Mouse (Mus musculus): Measurements from ENCODE around the gene Nfat5. TPM values are rescaled to one million over a fixed set of nuclear protein-coding genes. Genes with fewer than 3 reads are reported as not detected.

Nfat5 gene
- polyA plus RNA-seq, 1 experiment: 65.0 TPM

DNA sequence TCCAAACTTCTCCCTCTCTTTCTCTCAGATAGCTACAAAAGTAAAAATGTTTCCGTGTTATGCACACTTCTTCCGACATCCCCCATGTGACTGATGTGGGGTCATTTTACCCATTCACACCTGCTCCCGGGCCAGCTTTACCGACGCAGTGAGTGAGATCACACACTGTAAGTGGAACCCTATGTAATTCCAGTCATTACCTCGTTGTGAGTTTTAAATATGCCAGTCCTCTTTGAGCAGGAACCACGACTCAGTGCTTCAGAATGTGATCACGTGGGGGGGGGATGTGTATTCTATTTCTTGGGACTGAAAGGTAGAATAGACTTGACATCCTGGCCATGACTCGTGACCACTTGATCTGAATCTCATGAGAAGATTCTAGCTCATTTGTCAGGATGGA is 24.8 kb upstream of the Nfat5 start:
- no peak overlapping the region for H3K4me3 ChIP-seq (ENCODE audit: low read depth, low read length)
- no peaks in the 10 kb centered on the region for H3K36me3 ChIP-seq (ENCODE audit: control insufficient read depth, insufficient read depth, low read length, poor library complexity, severe bottlenecking)

DNA sequence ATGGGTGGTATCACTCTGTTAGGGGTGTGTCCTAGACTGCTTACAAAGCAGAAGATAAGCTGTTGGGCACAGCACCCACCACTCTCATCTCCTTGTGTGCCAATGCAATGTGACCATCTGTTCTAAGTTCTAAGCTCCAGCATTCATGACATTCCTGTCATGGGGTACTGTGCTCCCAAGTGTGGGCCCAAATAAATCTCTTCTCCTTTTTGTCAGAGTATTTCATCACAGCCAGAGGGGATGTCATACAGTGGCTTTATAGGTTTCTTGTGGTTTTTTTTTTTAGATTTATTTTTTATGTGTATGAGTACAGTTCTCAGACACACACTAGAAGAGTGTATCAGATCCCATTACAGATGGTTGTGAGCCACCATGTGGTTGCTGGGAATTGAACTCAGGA is 24.1 kb upstream of the Nfat5 start:
- Histone ChIP-seq H3K9ac (ENCODE audit: low read depth, poor library complexity, severe bottlenecking) (no peak overlapping the region), H3K27ac (ENCODE audit: insufficient read depth, low read length) (no peak overlapping the region), H3K4me1 (ENCODE audit: control insufficient read depth, insufficient read depth, low read length) (no peaks in the 10 kb centered on the region), H3K36me3 (ENCODE audit: control insufficient read depth, insufficient read depth, low read length, poor library complexity, severe bottlenecking) (no peaks in the 10 kb centered on the region), H3K4me3 (ENCODE audit: low read depth, low read length) (no peak overlapping the region), H3K27me3 (ENCODE audit: control insufficient read depth, insufficient read depth, low read length, poor library complexity, severe bottlenecking) (no peaks in the 10 kb centered on the region), H3K9me3 (replicated peaks; ENCODE audit: control insufficient read depth, insufficient read depth, low read length, poor library complexity, severe bottlenecking) (no peaks in the 10 kb centered on the region)
- TF ChIP-seq POLR2A (IDR thresholded peaks at IDR 0.05; ENCODE audit: insufficient read depth, low read length) (no peak), CTCF (IDR thresholded peaks at IDR 0.05; ENCODE audit: low read depth, low read length) (no peak), EP300 (IDR thresholded peaks at IDR 0.05; ENCODE audit: insufficient read depth, low read depth, low read length) (no peak)

More for the DNA sequence above, 24.8 kb upstream of the Nfat5 start:
- Histone ChIP-seq H3K9me3 (replicated peaks; ENCODE audit: control insufficient read depth, insufficient read depth, low read length, poor library complexity, severe bottlenecking) (no peaks in the 10 kb centered on the region), H3K27ac (ENCODE audit: insufficient read depth, low read length) (no peak overlapping the region), H3K27me3 (ENCODE audit: control insufficient read depth, insufficient read depth, low read length, poor library complexity, severe bottlenecking) (no peaks in the 10 kb centered on the region), H3K4me1 (ENCODE audit: control insufficient read depth, insufficient read depth, low read length) (no peaks in the 10 kb centered on the region), H3K9ac (ENCODE audit: low read depth, poor library complexity, severe bottlenecking) (no peak overlapping the region)
- TF ChIP-seq POLR2A (IDR thresholded peaks at IDR 0.05; ENCODE audit: insufficient read depth, low read length) (no peak), EP300 (IDR thresholded peaks at IDR 0.05; ENCODE audit: insufficient read depth, low read depth, low read length) (no peak), CTCF (IDR thresholded peaks at IDR 0.05; ENCODE audit: low read depth, low read length) (no peak)

DNA sequence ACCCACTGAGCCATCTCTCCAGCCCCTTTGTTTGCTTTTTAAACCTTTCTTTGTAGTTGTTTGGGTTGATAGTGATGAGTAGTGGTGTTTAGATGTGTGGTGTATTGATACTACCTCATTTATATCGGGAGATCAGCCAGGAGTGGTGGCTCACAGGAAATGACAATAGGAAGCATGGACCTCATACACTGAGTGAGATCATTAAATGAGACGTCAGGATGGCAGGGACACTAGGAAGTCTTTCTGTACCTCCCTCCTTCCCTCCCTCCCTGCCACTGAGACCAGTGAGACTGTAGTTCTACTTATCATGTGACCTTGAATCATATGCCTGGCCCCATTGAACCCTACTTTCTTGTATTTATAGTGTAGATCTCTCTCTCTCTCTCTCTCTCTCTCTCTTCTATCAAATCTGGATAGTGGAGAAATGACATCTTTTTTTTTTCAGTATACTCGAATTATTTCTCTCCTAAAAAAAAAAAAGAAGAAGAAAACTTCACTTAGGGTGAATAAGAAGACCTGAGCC is 23.6 kb upstream of the Nfat5 start:
- no peaks in the 10 kb centered on the region for H3K4me1 ChIP-seq (ENCODE audit: control insufficient read depth, insufficient read depth, low read length)
- no peaks in the 10 kb centered on the region for H3K36me3 ChIP-seq (ENCODE audit: control insufficient read depth, insufficient read depth, low read length, poor library complexity, severe bottlenecking)
- TF ChIP-seq CTCF (IDR thresholded peaks at IDR 0.05; ENCODE audit: low read depth, low read length) (no peak), EP300 (IDR thresholded peaks at IDR 0.05; ENCODE audit: insufficient read depth, low read depth, low read length) (no peak), POLR2A (IDR thresholded peaks at IDR 0.05; ENCODE audit: insufficient read depth, low read length) (no peak)
- no peaks in the 10 kb centered on the region for H3K27me3 ChIP-seq (ENCODE audit: control insufficient read depth, insufficient read depth, low read length, poor library complexity, severe bottlenecking)
- no peak overlapping the region for H3K9ac ChIP-seq (ENCODE audit: low read depth, poor library complexity, severe bottlenecking)
- no peak overlapping the region for H3K4me3 ChIP-seq (ENCODE audit: low read depth, low read length)
- H3K9me3 ChIP-seq (replicated peaks; ENCODE audit: control insufficient read depth, insufficient read depth, low read length, poor library complexity, severe bottlenecking): no peaks in the 10 kb centered on the region
- no peak overlapping the region for H3K27ac ChIP-seq (ENCODE audit: insufficient read depth, low read length)

DNA sequence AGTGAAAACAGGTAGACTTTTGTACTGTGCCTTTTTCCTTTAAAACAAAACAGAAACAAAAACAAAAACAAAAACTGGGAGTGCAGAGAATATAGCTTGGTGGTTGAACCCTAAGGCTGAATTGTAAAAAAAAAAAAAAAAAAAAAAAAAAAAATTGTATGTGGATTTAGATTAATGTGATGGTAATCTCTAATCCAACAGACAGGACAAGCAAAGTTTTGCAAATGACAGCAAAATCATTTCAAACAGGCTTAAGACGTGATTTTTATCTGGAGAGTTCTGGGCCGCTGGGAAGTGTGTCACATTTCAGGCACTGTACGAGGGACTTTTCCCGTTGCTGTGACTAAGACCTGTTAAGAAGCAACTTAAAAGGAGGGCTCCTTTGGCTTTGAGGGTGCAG is 23.0 kb upstream of the Nfat5 start:
- Histone ChIP-seq H3K9me3 (replicated peaks; ENCODE audit: control insufficient read depth, insufficient read depth, low read length, poor library complexity, severe bottlenecking) (no peaks in the 10 kb centered on the region), H3K4me1 (ENCODE audit: control insufficient read depth, insufficient read depth, low read length) (no peaks in the 10 kb centered on the region), H3K9ac (ENCODE audit: low read depth, poor library complexity, severe bottlenecking) (no peak overlapping the region), H3K4me3 (ENCODE audit: low read depth, low read length) (no peak overlapping the region), H3K36me3 (ENCODE audit: control insufficient read depth, insufficient read depth, low read length, poor library complexity, severe bottlenecking) (no peaks in the 10 kb centered on the region), H3K27me3 (ENCODE audit: control insufficient read depth, insufficient read depth, low read length, poor library complexity, severe bottlenecking) (no peaks in the 10 kb centered on the region), H3K27ac (ENCODE audit: insufficient read depth, low read length) (no peak overlapping the region)
- TF ChIP-seq CTCF (IDR thresholded peaks at IDR 0.05; ENCODE audit: low read depth, low read length) (no peak), EP300 (IDR thresholded peaks at IDR 0.05; ENCODE audit: insufficient read depth, low read depth, low read length) (no peak), POLR2A (IDR thresholded peaks at IDR 0.05; ENCODE audit: insufficient read depth, low read length) (no peak)

DNA sequence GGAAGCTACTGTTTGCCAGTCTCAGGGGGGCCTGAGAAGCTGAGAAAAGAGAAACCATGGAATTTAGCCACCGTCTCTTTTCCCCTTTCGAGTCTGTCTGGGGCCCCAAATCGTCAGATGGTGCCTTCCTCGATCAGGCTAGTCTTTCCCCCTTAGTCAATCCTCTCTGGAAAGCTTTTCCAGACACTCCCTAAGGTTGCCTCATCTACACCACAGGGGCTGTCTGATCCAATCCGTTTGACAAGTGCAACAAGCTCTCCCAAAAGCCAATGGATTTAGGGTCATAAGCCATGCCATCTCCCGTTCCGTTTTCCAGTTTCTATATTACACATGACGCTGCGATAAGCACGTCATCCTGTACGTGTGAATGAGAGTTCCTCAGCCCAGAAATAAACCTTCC is 22.5 kb upstream of the Nfat5 start:
- H3K9me3 ChIP-seq (replicated peaks; ENCODE audit: control insufficient read depth, insufficient read depth, low read length, poor library complexity, severe bottlenecking): no peaks in the 10 kb centered on the region
- H3K4me3 ChIP-seq (ENCODE audit: low read depth, low read length): no peak overlapping the region
- no peaks in the 10 kb centered on the region for H3K4me1 ChIP-seq (ENCODE audit: control insufficient read depth, insufficient read depth, low read length)
- H3K27me3 ChIP-seq (ENCODE audit: control insufficient read depth, insufficient read depth, low read length, poor library complexity, severe bottlenecking): no peaks in the 10 kb centered on the region
- H3K36me3 ChIP-seq (ENCODE audit: control insufficient read depth, insufficient read depth, low read length, poor library complexity, severe bottlenecking): no peaks in the 10 kb centered on the region
- H3K27ac ChIP-seq (ENCODE audit: insufficient read depth, low read length): no peak overlapping the region
- no peak overlapping the region for H3K9ac ChIP-seq (ENCODE audit: low read depth, poor library complexity, severe bottlenecking)
- TF ChIP-seq POLR2A (IDR thresholded peaks at IDR 0.05; ENCODE audit: insufficient read depth, low read length) (no peak), EP300 (IDR thresholded peaks at IDR 0.05; ENCODE audit: insufficient read depth, low read depth, low read length) (no peak), CTCF (IDR thresholded peaks at IDR 0.05; ENCODE audit: low read depth, low read length) (no peak)

DNA sequence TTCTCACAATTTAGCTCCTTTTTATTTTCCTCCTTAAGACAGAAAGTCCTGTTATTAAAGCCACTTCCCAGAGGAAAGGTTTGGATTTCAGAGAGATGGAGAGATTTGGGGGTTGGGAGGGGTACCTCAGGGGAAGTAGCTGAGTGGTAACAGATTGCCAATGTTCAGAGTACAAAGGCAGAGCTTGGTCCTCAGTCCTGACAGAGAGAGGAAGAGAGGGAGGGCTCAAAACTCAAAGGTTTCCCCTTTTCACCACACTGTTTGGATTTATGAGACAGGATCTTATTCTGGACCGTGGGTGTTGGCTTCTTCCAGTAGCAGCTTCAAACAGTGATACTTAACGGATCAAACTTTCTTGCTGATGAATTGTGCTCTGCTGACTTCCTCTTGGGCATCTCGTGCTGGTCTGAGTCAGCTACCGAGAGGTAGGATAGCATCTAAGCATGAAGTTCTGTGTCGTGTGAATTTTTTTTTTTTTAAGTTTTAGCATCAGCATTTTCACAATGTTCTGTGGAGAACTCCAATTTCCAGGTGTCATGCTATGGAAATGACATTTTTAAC is 15.9 kb upstream of the Nfat5 start:
- Histone ChIP-seq H3K27me3 (ENCODE audit: control insufficient read depth, insufficient read depth, low read length, poor library complexity, severe bottlenecking) (no peaks in the 10 kb centered on the region), H3K36me3 (ENCODE audit: control insufficient read depth, insufficient read depth, low read length, poor library complexity, severe bottlenecking) (no peaks in the 10 kb centered on the region), H3K27ac (ENCODE audit: insufficient read depth, low read length) (no peak overlapping the region), H3K9ac (ENCODE audit: low read depth, poor library complexity, severe bottlenecking) (no peak overlapping the region), H3K4me1 (ENCODE audit: control insufficient read depth, insufficient read depth, low read length) (no peaks in the 10 kb centered on the region), H3K4me3 (ENCODE audit: low read depth, low read length) (no peak overlapping the region), H3K9me3 (replicated peaks; ENCODE audit: control insufficient read depth, insufficient read depth, low read length, poor library complexity, severe bottlenecking) (no peaks in the 10 kb centered on the region)
- TF ChIP-seq POLR2A (IDR thresholded peaks at IDR 0.05; ENCODE audit: insufficient read depth, low read length) (no peak), CTCF (IDR thresholded peaks at IDR 0.05; ENCODE audit: low read depth, low read length) (no peak)

Data from ES-Bruce4 (cell line).